In genomic region chr4:127374645-127375044, GRCm38 (mm10) we compare ENCODE assay signal across 18 mouse cellular contexts. TPM values are rescaled to one million over a fixed set of nuclear protein-coding genes. Genes with fewer than 3 reads are reported as not detected.
"Had no signal": no experiment of that assay in that cellular context is flagged by ENCODE, and none has a peak within 500 bp of the region (broad histone marks: within the 10 kb centered on the region; RNA-seq: fewer than 3 reads in every experiment).

No protein-coding gene starts in this region.

- H3K4me3 ChIP-seq: limb, embryonic 12.5 days; liver, embryonic 13.5 days; lung, embryonic 15.5 days; midbrain, embryonic 10.5 days; neural tube, embryonic 13.5 days had no signal

- H3K36me3 ChIP-seq: limb, embryonic 12.5 days; liver, embryonic 13.5 days; lung, embryonic 15.5 days; midbrain, embryonic 10.5 days; neural tube, embryonic 13.5 days had no signal

- H3K27me3 ChIP-seq: liver, embryonic 13.5 days; lung, embryonic 15.5 days; neural tube, embryonic 13.5 days had no signal

- H3K4me2 ChIP-seq: limb, embryonic 12.5 days; liver, embryonic 13.5 days; lung, embryonic 15.5 days; neural tube, embryonic 13.5 days had no signal

- H3K9ac ChIP-seq: limb, embryonic 12.5 days; liver, embryonic 13.5 days; liver, postnatal 0 days; lung, embryonic 15.5 days; neural tube, embryonic 13.5 days had no signal

- H3K27ac ChIP-seq: limb, embryonic 12.5 days; liver, embryonic 13.5 days; lung, embryonic 15.5 days; midbrain, embryonic 10.5 days; neural tube, embryonic 13.5 days had no signal

- H3K4me1 ChIP-seq: limb, embryonic 12.5 days; liver, embryonic 13.5 days had no signal

- H3K9me3 ChIP-seq: limb, embryonic 12.5 days; liver, embryonic 13.5 days; lung, embryonic 15.5 days; midbrain, embryonic 10.5 days; neural tube, embryonic 13.5 days had no signal

- DNase-seq: kidney, adult 2 months; kidney, postnatal 36 days; liver; liver, embryonic 13.5 days; liver, postnatal 0 days; lung, postnatal 4 days; midbrain, embryonic 14.5 days; retina, postnatal 1 day; right cerebral cortex, postnatal 4 days; spleen, adult 18-20 months; thymus, adult 2 months; thymus, postnatal 25 days had no signal

- ATAC-seq: liver, postnatal 0 days had no signal

RNA-seq across cellular contexts. Expression of gene Gjb5, which starts 16.7 kb away (rescaled TPM):
- polyA plus RNA-seq: midbrain, embryonic 14.5 days had no signal

RNA-seq across cellular contexts. Expression of gene Gjb4, which starts 20.8 kb away (rescaled TPM):
- polyA plus RNA-seq: limb, embryonic 12.5 days; liver, embryonic 13.5 days; liver, postnatal 0 days; midbrain, embryonic 14.5 days; neural tube, embryonic 13.5 days; stomach, embryonic 14.5 days; testis, adult 2 months had no signal

RNA-seq across cellular contexts. Expression of gene Gjb3, which starts 44.0 kb away (rescaled TPM):
- polyA plus RNA-seq: neural tube, embryonic 13.5 days had no signal
